Mouse (Mus musculus) adrenal gland, postnatal 4 days (tissue): ENCODE results near the gene Nbas. TPM values are rescaled to one million over a fixed set of nuclear protein-coding genes. Genes with fewer than 3 reads are reported as not detected.

Source experiments
- DNase-seq, 2 experiments: peaks; one replicate each; pipeline ENCODE4 v3.0.0; 2021 to 2022; ENCODE audit warnings: low spot score in 2 of 2, mixed read lengths in 2 of 2
- long read RNA-seq, 2 experiments: library from polyadenylated mRNA; stranded (forward); transcript quantifications; one replicate each; pipeline ENCODE4 v2.0.0; 2021
- total RNA-seq, 2 experiments: library from RNA; stranded (reverse); gene quantifications; 2 replicates each; pipeline ENCODE4 v1.2.3; 2021

The Nbas gene
- 10 to 100 TPM; 28.1 to 28.7 TPM for total RNA-seq
- long read RNA-seq, experiment 1, partial matches to known transcripts, result 3 of 4 reads
- long read RNA-seq, experiment 1, other reads (novel, unspliced or antisense), result 1 of 4 reads
- long read RNA-seq, experiment 2, full-length matches to known transcripts, result 1 of 13 reads
- long read RNA-seq, experiment 2, partial matches to known transcripts, result 10 of 13 reads
- long read RNA-seq, experiment 2, other reads (novel, unspliced or antisense), result 2 of 13 reads

GRCm38 (mm10) chr12:13268826-13269449, at the start of gene Nbas:
TSS of gene Nbas (plus strand) at chr12:13269133.
- peak; percentile 77 to 78 for DNase-seq

- DNase-seq, result no peak
These were observed 26.5 kb upstream of the Nbas start for GRCm38 (mm10) chr12:13242453-13242852.

GRCm38 (mm10) chr12:13248691-13249572, 20.0 kb upstream of the Nbas start, which contains the start of gene Ddx1:
TSS of gene Ddx1 (minus strand) at chr12:13249213.
- DNase-seq, result peak; percentile 62 to 66

- DNase-seq, result no peak
These were observed 19.4 kb upstream of the Nbas start for GRCm38 (mm10) chr12:13249573-13249919.

- no peak for DNase-seq
These were observed 13.9 kb upstream of the Nbas start for GRCm38 (mm10) chr12:13255068-13255467.

GRCm38 (mm10) chr12:13255701-13256100, 13.2 kb upstream of the Nbas start:
- DNase-seq, result no peak

GRCm38 (mm10) chr12:13268412-13268811, 521 bp upstream of the Nbas start:
- no peak for DNase-seq

GRCm38 (mm10) chr12:13269570-13270390, 847 bp downstream of the Nbas start:
- DNase-seq, result no peak

GRCm38 (mm10) chr12:13291453-13291852, 22.5 kb downstream of the Nbas start:
- no peak for DNase-seq

GRCm38 (mm10) chr12:13293421-13293881, 24.5 kb downstream of the Nbas start:
- DNase-seq, result no peak

- no peak for DNase-seq
These were observed 34.1 kb downstream of the Nbas start for GRCm38 (mm10) chr12:13303037-13303436.

- DNase-seq, result no peak
These were observed 45.0 kb downstream of the Nbas start for GRCm38 (mm10) chr12:13313966-13314365.

- no peak for DNase-seq
These were observed 45.5 kb downstream of the Nbas start for GRCm38 (mm10) chr12:13314384-13314783.

GRCm38 (mm10) chr12:13315081-13315480, 46.1 kb downstream of the Nbas start:
- no peak for DNase-seq

GRCm38 (mm10) chr12:13342535-13342934, 73.6 kb downstream of the Nbas start:
- DNase-seq, result no peak

- DNase-seq, result no peak
These were observed 87.3 kb downstream of the Nbas start for GRCm38 (mm10) chr12:13356201-13356600.

GRCm38 (mm10) chr12:13356769-13357168, 87.8 kb downstream of the Nbas start:
- DNase-seq, result no peak

GRCm38 (mm10) chr12:13357229-13357628, 88.3 kb downstream of the Nbas start:
- DNase-seq, result no peak

GRCm38 (mm10) chr12:13358849-13359248, 89.9 kb downstream of the Nbas start:
- DNase-seq, result no peak

- no peak for DNase-seq
These were observed 91.4 kb downstream of the Nbas start for GRCm38 (mm10) chr12:13360183-13360811.

- no peak for DNase-seq
These were observed 112.6 kb downstream of the Nbas start for GRCm38 (mm10) chr12:13381580-13381979.
